Mouse (Mus musculus) ES-E14 (cell line): ENCODE measurements at regions not wholly inside any gene's neighbourhood (a gene's known extent, or its start where the extent isn't known, plus 50 kb on each side); places are given as distances from the start of the nearest gene placed in this dataset.

ENCODE experiments used
- CHD2 ChIP-seq: IDR thresholded peaks from 2 replicates; pipeline ENCODE4 v1.6.1; 2014; ENCODE audit warnings: mild to moderate bottlenecking, low read depth, low read length, inconsistent platforms
- HCFC1 ChIP-seq: IDR thresholded peaks from 2 replicates; pipeline ENCODE4 v1.6.1; 2012; ENCODE audit warnings: low read length, inconsistent platforms, borderline replicate concordance; ENCODE audit not compliant: insufficient read depth
- ZC3H11A ChIP-seq: IDR thresholded peaks from 2 replicates; pipeline ENCODE4 v1.6.1; 2012; ENCODE audit warnings: low read depth, mild to moderate bottlenecking, inconsistent platforms, low read length, borderline replicate concordance

DNA sequence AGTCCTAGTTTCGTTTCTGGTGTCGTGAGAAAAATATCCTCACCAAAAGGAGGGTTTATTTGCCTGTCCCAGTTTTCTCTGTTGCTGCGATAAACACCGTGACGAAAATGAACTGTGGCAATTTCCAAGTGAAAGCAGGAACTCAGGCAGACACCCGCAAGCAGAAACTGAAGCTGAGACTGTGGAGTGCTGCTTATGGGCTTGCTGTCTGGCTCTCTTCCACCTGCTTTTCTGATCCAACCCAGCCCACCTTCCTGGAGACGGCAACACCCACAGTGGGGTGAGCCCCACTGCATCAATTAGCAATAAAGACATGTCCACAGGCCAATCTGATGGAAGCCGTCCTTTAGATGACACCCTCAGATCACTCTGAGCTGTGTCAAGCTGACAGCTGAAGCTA lies 97.9 kb upstream of the Tgm3 start:
- TF ChIP-seq ZC3H11A (no peak), CHD2 (no peak), HCFC1 (no peak)
